26 mouse cellular contexts compared by ENCODE assay signal in the genomic region with DNA sequence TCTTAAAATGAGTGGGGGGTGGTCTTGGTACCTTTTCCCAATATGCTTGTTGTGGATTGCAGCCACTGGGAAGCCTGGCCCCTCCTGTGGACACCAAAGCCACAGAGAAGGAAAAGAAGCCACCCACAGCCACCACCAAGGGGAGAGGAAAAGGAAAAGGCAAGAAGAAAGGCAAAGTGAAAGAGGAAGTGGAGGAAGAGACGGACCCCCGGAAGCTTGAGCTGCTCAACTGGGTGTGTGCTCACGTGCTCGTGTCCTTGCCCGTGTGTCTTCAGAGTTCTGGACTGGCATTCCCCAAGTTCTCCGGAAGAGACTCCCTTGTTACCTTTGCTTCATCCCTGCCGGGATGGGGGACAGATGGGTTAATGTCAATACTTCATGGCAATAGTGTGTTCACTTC.
DNase-seq lines count a peak whose midpoint lies in the region; ATAC-seq and TF ChIP-seq lines count a peak whose summit lies in the region.
"Had no signal": no experiment of that assay in that cellular context is flagged by ENCODE, and none has a peak within 500 bp of the region (broad histone marks: within the 10 kb centered on the region; RNA-seq: fewer than 3 reads in every experiment).

No protein-coding gene starts in this region.

- DNase-seq in CH12.LX (ENCODE audit: extremely low read depth): no peak
- peak; percentile 32 for DNase-seq in thymus, adult 2 months
- DNase-seq in testis, postnatal 10 days (ENCODE audit: low spot score): no peak
- no peak for DNase-seq in hindbrain, embryonic 11.5 days (ENCODE audit: low spot score)
- no peak for DNase-seq in kidney, adult 2 months
- DNase-seq: adrenal gland, adult 8-10 months; cerebellum, adult 18-20 months; cerebellum, postnatal 14 days; embryo, embryonic 11 days; gastrocnemius, adult 2 months; heart, postnatal 4 days; kidney, postnatal 25 days; lung, embryonic 14.5 days had no signal

- dilution Hi-C loops in CH12.LX (cut with MboI; ENCODE audit: extremely low pct_ligation_motif_present, extremely low pct_unique_long_range_greater_than_20kb, low sequenced_read_pairs): no loop called here

- no peaks in the 10 kb centered on the region for H3K9me3 ChIP-seq in CH12.LX (replicated peaks; ENCODE audit: low read length)
- H3K9me3 ChIP-seq in hindbrain, embryonic 11.5 days (ENCODE audit: control insufficient read depth, low read length): no peaks in the 10 kb centered on the region
- H3K9me3 ChIP-seq: embryonic facial prominence, embryonic 13.5 days; forebrain, embryonic 13.5 days; G1E; heart, embryonic 10.5 days; hindbrain, embryonic 15.5 days; intestine, embryonic 15.5 days; neural tube, embryonic 15.5 days had no signal

- ATAC-seq in granulocyte monocyte progenitor cell, adult 5-6 weeks (replicated peaks; ENCODE audit: poor library complexity, severe bottlenecking): peak; percentile 66
- no peak for ATAC-seq in hindbrain, embryonic 11.5 days (ENCODE audit: low FRiP score)
- ATAC-seq in megakaryocyte-erythroid progenitor cell, adult 5-6 weeks (replicated peaks; ENCODE audit: low FRiP score, low TSS enrichment, poor library complexity, severe bottlenecking): no peak
- ATAC-seq: forebrain, embryonic 13.5 days; intestine, embryonic 15.5 days; midbrain, embryonic 16.5 days; Patski had no signal

- in situ Hi-C loops in CH12.LX (cut with MboI; ENCODE audit: low pct_ligation_motif_present, low pct_unique_long_range_greater_than_20kb, low sequenced_read_pairs): no loop called here

- H3K4me3 ChIP-seq in CH12.LX (replicated peaks in 1 of 3; ENCODE audit: low read depth in 2 of 3, low read length in 2 of 3, poor library complexity in 1 of 3): no peak overlapping the region
- no peak overlapping the region for H3K4me3 ChIP-seq in thymus, adult 2 months (ENCODE audit: control insufficient read depth, insufficient read depth, low read length)
- no peak overlapping the region for H3K4me3 ChIP-seq in hindbrain, embryonic 11.5 days (ENCODE audit: low read depth, low read length)
- H3K4me3 ChIP-seq in kidney, adult 2 months (ENCODE audit: insufficient read depth, low read depth, low read length): no peak overlapping the region
- H3K4me3 ChIP-seq: embryonic facial prominence, embryonic 13.5 days; erythroblast, embryonic 14.5 days; forebrain, embryonic 13.5 days; gastrocnemius, adult 2 months; heart, embryonic 10.5 days; hindbrain, embryonic 15.5 days; intestine, embryonic 15.5 days; neural tube, embryonic 15.5 days had no signal

- 35% methylated on average over 7 of the region's 7 CpGs for WGBS in thymus, adult 2 months
- WGBS in hindbrain, embryonic 11.5 days: 94% methylated on average over 7 of the region's 7 CpGs
- WGBS in kidney, adult 2 months: 89% methylated on average over 7 of the region's 7 CpGs

- no peak overlapping the region for H3K27ac ChIP-seq in CH12.LX (ENCODE audit: insufficient read depth, low read depth)
- H3K27ac ChIP-seq in thymus, adult 2 months (ENCODE audit: control insufficient read depth, insufficient read depth, low read length): no peak overlapping the region
- H3K27ac ChIP-seq in hindbrain, embryonic 11.5 days (ENCODE audit: low read depth, low read length): no peak overlapping the region
- no peak overlapping the region for H3K27ac ChIP-seq in kidney, adult 2 months (ENCODE audit: insufficient read depth, low read depth, low read length)
- H3K27ac ChIP-seq: embryonic facial prominence, embryonic 13.5 days; forebrain, embryonic 13.5 days; gastrocnemius, adult 2 months; heart, embryonic 10.5 days; hindbrain, embryonic 15.5 days; intestine, embryonic 15.5 days; liver, embryonic 14.5 days; neural tube, embryonic 15.5 days had no signal

- no peak for TF ChIP-seq POLR2A in CH12.LX (IDR thresholded peaks at IDR 0.05; ENCODE audit: low read depth, low read length)
- no peak for TF ChIP-seq POLR2A in thymus, adult 2 months (IDR thresholded peaks at IDR 0.05; ENCODE audit: control insufficient read depth, extremely low read depth, insufficient read depth, low read length, poor library complexity)
- TF ChIP-seq POLR2A in kidney, adult 2 months (IDR thresholded peaks at IDR 0.05; ENCODE audit: low read depth, low read length): no peak

- no peaks in the 10 kb centered on the region for H3K27me3 ChIP-seq in CH12.LX (replicated peaks)
- no peaks in the 10 kb centered on the region for H3K27me3 ChIP-seq in thymus, adult 2 months (ENCODE audit: control insufficient read depth, insufficient read depth, low read length)
- no peaks in the 10 kb centered on the region for H3K27me3 ChIP-seq in hindbrain, embryonic 11.5 days (ENCODE audit: control insufficient read depth, insufficient read depth, low read length)
- H3K27me3 ChIP-seq in kidney, adult 2 months (replicated peaks; ENCODE audit: control insufficient read depth, insufficient read depth, low read length): no peaks in the 10 kb centered on the region
- H3K27me3 ChIP-seq: embryonic facial prominence, embryonic 13.5 days; forebrain, embryonic 13.5 days; hindbrain, embryonic 15.5 days; intestine, embryonic 15.5 days; neural tube, embryonic 15.5 days; Patski had no signal

- TF ChIP-seq EP300 in CH12.LX (IDR thresholded peaks at IDR 0.05; ENCODE audit: low read length): no peak

- H3K79me2 ChIP-seq in CH12.LX (replicated peaks; ENCODE audit: control insufficient read depth, extremely low read depth, insufficient read depth, poor library complexity, severe bottlenecking): no peaks in the 10 kb centered on the region

- no peak overlapping the region for H3K9ac ChIP-seq in CH12.LX (ENCODE audit: insufficient read depth, low read depth)
- no peak overlapping the region for H3K9ac ChIP-seq in hindbrain, embryonic 11.5 days (ENCODE audit: low read depth, low read length)
- H3K9ac ChIP-seq: embryonic facial prominence, embryonic 13.5 days; forebrain, embryonic 13.5 days; hindbrain, embryonic 15.5 days; intestine, embryonic 15.5 days; liver, embryonic 14.5 days; lung, embryonic 14.5 days; neural tube, embryonic 15.5 days had no signal

- no peak for TF ChIP-seq RAD21 in CH12.LX (IDR thresholded peaks at IDR 0.05; ENCODE audit: low read depth, low read length)

- H3K4me1 ChIP-seq in CH12.LX (ENCODE audit: control insufficient read depth in 1 of 2, insufficient read depth in 2 of 2): peaks cover 9 to 10% of the 10 kb centered on the region in 2 experiments
- H3K4me1 ChIP-seq in thymus, adult 2 months (replicated peaks; ENCODE audit: control insufficient read depth, insufficient read depth, low read length): peaks cover 10% of the 10 kb centered on the region
- no peaks in the 10 kb centered on the region for H3K4me1 ChIP-seq in hindbrain, embryonic 11.5 days (replicated peaks; ENCODE audit: control insufficient read depth, insufficient read depth, low read length)
- H3K4me1 ChIP-seq in kidney, adult 2 months (ENCODE audit: control insufficient read depth, insufficient read depth, low read length): no peaks in the 10 kb centered on the region
- H3K4me1 ChIP-seq: embryonic facial prominence, embryonic 13.5 days; forebrain, embryonic 13.5 days; heart, embryonic 10.5 days; hindbrain, embryonic 15.5 days; intestine, embryonic 15.5 days; neural tube, embryonic 15.5 days had no signal

- no peak for TF ChIP-seq CTCF in CH12.LX (conservative IDR thresholded peaks at IDR 0.05 in 1 of 2, IDR thresholded peaks at IDR 0.05 in 1 of 2; ENCODE audit: low read depth in 2 of 2, low read length in 2 of 2)
- no peak for TF ChIP-seq CTCF in thymus, adult 2 months (IDR thresholded peaks at IDR 0.05; ENCODE audit: borderline replicate concordance, control insufficient read depth, extremely low read depth, insufficient read depth, low read length, poor library complexity)
- TF ChIP-seq CTCF in kidney, adult 2 months (conservative IDR thresholded peaks at IDR 0.05; ENCODE audit: insufficient read depth, insufficient read length, low read depth, low read length): no peak

- H3K4me2 ChIP-seq in CH12.LX (ENCODE audit: insufficient read depth, low read depth, poor library complexity, severe bottlenecking): no peak overlapping the region
- no peak overlapping the region for H3K4me2 ChIP-seq in hindbrain, embryonic 11.5 days (replicated peaks; ENCODE audit: low read depth, low read length)
- H3K4me2 ChIP-seq: embryonic facial prominence, embryonic 13.5 days; forebrain, embryonic 13.5 days; hindbrain, embryonic 15.5 days; intestine, embryonic 15.5 days; lung, embryonic 14.5 days; neural tube, embryonic 15.5 days had no signal

- H3K36me3 ChIP-seq in CH12.LX (replicated peaks in 1 of 2; ENCODE audit: control insufficient read depth in 1 of 2, insufficient read depth in 1 of 2, low read length in 1 of 2): no peaks in the 10 kb centered on the region
- no peaks in the 10 kb centered on the region for H3K36me3 ChIP-seq in thymus, adult 2 months (ENCODE audit: control insufficient read depth, insufficient read depth, low read length)
- H3K36me3 ChIP-seq in hindbrain, embryonic 11.5 days (ENCODE audit: control insufficient read depth, insufficient read depth, low read length): no peaks in the 10 kb centered on the region
- no peaks in the 10 kb centered on the region for H3K36me3 ChIP-seq in kidney, adult 2 months (ENCODE audit: control insufficient read depth, insufficient read depth, low read length)
- H3K36me3 ChIP-seq: embryonic facial prominence, embryonic 13.5 days; G1E; heart, embryonic 10.5 days; hindbrain, embryonic 15.5 days; intestine, embryonic 15.5 days; neural tube, embryonic 15.5 days had no signal

TF ChIP-seq in CH12.LX, 34 proteins besides CTCF, POLR2A, EP300 and RAD21:
- TF ChIP-seq ELF1 (IDR thresholded peaks at IDR 0.05; ENCODE audit: low read depth, low read length) (peak; percentile 50), BHLHE40 (IDR thresholded peaks at IDR 0.05; ENCODE audit: low read depth, low read length) (peak; percentile 88), TBP (conservative IDR thresholded peaks at IDR 0.05; ENCODE audit: low read depth, low read length) (no peak)
